Mouse (Mus musculus) MN1 (cell line): ENCODE measurements around the gene Smchd1.
"Not testable (repeated sequence)": the region's sequence is repeated elsewhere in the genome, so short reads cannot be mapped to it uniquely, and the experiment has no call there.

Source experiments
- DNase-seq: peaks from one replicate; pipeline ENCODE4 v3.0.0-alpha.2; 2016; ENCODE audit warnings: low spot score

Smchd1 gene

DNA sequence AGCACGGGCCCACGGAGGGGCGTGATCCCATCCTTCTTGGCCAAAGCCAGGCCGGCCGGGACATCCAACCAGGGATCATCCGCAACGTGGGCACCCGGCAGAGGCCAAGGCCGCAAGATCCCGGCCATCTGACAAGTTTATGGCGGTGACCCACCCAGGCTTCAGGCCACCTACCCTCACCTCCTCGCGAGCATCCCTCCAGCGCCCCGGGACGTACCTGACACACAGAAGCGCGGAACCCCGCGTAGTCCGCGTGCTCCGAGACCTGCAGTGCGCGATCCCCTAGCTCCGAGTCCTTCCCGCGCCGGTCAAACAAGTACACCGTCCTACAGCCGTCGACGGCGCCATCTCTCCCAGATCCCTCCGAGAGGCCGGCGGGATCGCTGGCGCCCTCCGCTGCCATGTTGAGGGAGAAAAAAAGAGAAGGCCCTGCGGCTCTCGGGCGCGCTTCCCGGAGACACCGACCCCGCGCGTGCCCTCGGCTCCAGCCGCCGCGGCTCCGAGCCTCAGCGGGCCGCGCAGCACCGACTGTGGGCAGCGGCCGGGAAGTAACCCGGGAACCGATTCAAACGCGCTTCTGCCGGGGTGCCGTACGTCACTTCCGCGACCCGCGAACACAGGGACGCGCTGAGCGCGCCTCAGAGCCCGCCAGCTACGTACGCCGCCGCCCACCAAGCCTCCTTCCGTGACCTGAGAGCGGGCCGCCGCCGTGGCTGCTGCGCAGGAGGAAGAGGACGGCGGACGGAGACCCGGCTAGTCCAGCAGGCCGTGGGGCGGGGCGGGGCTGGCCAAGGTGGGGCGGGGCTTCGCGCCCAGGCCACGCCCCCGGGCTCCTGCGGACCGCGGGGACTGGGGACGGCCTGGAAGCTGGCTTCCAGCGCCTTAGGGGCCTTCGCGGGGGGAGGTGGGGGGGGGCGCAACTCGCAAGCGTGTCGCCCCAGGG, at the start of gene Smchd1:
Gene Smchd1, minus strand, starts transcription at position 582 of the 943 bp plus-strand sequence.
- peak; percentile 94 for DNase-seq

DNA sequence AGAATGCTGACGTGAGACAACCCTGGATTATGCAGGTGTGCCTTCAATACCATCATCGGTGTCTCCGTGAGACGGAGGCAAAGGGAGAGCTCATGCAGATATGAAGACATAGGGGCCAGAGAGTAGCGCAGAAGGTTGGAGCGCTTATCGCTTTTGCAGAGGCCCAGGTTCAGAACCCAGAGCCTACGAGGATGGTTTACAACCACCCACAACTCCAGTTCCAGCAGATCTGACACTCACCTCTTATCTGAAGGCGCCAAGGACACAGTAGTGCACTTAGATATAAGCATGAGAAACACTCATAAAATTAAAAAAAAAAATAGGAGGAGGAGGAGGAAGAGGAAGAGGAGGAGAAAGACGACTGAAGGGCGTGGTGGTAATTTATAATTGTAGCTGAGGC, 35.2 kb upstream of the Smchd1 start:
- DNase-seq: no peak

DNA sequence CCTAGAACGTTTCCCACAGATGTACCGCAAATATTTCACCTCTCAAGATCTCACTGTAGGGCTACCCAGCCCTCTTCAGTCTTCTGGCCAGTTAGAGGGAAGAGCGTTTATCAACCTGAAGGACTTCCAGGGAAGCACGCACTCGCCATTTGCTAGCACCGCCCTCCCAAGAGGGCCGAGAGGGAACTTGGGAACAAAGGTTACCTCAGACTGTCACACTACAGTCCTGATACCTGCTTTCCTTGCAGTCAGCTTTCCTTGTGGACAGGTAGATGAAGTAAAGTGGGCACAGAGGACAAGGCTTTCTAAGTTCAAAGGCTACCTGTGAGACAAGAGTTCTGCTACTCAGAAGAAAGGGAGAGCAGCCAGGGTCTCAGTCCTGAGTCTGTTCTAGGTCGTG, 31.7 kb upstream of the Smchd1 start:
- no peak for DNase-seq

DNA sequence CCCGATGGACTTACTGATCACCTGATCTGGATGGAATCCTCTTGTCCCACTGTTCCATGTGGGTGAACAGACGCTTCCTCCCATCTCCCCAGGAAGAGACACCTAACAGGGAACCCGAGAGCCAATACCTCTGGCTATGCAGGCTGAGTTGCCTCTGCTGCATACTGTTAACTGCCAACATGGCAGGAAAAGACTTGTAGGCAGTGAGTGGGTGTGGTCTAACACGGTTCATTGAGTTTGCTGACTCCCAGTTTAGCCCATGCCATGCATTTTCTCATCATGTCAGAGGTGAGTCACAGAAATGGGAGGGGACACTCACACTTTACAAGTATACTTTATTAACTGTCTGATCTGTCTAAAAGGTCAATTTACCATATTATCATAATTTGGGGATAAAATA, 20.6 kb upstream of the Smchd1 start:
- DNase-seq: no peak

DNA sequence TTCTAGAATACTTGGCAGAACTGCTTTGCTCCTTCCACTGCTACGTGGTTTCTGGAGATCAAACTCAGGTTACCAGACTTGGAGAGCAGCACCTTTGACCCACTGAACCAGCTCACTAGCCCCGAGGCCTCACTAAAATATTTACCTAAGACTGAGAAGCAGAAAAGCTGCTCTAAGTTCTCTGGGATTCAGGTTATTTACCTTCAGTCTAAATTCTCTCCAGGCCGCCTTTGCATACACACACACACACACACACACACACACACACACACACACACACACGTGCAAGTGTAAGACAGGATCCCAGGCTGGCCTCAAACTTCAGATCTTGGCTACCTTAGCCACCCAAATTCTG, 16.2 kb upstream of the Smchd1 start:
- DNase-seq: no peak

DNA sequence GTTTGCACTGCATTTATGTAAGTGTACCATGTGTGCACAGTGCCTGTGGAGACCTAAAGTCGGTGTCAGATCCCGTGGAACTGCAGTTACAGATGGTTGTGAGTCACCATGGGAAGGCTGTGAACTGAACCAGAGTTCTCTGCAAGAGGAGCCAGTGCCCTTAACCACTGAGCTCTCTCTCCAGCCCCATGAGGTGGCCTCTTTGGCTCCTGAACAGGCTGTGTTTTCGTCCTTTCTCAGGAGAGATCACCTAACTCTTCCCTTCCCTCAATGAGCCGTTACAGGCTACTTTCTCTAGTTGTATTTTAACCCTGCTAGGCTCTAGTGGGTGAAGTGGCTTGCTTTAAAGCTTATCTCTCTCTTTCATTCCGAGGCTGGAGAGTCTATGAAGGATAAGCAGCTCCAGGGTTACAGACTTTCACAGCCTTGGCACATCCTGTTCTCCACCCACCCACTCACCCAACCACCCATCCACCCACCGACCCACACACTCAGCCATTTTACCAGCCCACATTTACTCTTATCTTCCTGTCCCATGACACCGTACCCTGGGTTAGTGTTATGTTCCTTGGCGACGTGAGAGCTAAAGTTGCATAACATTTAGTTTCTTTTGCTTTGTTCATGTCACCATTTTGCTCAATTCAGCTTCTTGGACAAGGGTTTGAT, 15.7 kb upstream of the Smchd1 start:
- no peak for DNase-seq

DNA sequence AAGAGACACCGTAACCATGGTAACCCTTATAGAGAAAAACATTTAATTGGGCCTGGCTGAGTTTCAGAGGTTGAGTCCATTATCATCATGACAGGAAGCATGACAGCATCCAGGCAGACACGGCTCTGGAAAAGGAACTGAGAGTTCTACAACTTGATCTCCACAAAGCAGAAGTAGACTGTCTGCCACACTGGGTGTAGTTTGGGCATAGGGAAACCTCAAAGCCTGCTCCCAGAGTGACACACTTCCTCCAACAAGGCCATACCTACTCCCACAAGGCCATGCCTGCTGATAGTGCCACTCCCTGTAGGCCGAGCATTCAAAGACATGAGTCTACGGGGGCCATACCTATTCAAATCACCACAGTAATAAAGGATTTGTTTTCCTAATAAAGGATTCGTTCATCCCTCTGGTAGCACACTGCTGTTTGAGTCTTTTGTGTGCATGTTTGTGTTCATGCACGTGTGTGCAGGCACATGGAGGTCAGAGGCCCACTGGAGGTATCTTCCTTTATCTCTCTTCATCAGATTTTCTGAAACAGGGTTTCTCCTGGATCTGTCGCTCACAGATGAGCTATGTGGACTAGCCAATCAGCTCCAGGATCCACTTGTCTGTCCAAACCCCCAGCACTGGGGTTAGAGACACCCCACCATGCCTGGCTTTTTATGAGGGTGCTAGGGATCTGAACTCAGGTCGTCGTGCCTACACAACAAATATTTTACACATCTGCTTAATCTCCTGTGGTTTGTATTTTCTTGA, 14.7 kb upstream of the Smchd1 start:
- DNase-seq: no peak

DNA sequence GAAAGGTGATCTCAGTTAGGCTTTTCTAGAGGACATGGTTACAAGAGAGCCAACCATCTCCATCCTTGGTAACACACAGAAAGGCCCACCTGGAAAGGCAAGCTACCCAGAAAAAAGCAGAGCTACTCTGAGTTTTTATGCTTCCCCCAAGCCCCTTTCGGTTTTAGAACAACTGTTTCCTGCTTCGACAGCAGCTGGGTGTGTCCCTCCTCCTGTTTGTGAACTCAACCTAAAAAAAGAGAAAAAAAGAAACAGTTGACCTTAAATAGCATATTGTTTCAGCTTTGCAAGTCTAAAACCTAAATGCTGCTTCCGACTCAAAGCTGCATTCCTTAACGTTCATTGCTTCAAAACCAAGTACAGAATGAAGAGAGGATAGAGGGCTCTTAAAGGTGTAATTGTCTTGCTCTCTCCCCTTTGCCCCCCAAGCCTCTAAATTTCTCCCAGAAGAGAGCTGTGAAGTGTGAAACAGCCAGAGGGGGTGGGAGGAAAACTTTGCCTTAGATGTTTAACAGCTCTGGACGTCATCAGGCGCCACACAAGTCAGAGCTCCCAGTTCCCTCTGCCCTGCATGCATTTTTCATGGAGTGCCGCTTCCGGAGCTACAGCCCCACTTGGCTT, 11.2 kb upstream of the Smchd1 start:
- no peak for DNase-seq

DNA sequence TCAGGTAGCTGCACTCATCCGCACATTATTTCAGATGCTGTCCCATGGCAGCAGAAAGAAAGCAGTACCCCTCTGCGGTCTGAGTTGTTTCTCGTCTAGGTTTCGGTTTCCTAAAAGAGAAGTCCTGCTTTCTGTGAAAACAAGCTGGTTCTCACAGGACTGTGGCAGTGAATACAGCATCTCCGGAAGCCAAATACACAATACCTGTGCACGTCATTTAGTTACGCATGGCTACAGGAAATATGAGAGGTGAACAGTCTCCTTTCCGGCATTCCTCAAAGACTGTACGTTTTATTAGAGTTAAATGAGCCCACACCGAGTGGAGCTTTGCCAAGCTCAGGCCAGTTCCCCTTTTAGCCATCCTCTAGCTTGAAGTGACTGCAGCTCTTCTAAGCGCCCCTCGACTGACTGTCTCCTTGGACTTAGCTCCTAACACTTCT, 10.7 kb upstream of the Smchd1 start:
- DNase-seq: no peak

DNA sequence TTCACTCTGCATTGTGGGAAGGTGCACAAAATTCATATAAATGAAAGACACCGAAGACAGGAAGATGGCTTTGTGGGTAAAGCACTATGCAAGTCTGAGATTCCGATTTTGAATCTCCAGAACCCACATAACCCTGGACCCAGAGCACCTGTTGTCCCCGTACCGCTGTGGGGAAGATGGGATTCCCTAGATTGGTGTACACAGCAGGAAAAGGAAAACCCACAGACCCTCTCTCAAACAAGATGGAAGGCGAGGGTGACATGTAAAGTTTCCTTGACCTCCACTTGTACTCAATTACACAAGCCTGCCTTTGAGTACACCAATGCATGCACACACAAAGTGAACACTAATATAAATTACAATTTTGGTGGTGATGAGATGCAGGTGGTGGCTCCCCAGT, 9.6 kb upstream of the Smchd1 start:
- DNase-seq: no peak

DNA sequence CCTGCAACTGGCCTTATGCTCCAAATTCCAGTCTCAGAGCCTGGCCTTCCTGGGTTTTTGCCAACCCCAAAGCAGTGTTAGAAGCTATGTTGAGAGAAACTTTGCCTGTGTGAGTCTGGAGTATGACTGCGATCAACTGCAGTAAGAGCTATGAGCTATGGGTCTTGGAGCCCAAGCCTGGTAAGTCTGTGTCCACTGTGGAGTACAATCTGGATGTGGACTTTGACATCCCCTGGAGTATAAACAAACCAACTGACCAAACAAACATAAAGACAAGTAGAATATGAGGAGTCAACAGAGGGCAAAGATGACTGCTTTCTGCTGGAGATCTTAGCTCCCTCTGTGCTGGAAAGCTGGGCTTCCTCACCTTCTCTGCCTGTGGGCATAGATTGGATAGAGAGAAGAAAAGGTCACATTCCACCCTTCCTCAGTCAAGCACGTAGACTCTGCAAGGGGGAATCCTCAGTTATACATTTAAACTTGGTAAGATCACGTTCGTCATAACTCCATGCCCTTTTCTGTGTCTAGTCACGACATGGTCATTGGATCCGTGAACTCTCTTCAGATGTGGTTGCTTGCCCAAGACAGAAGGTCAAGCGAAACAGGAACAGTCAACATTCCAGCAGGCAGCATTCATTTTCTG, 8.4 kb upstream of the Smchd1 start:
- no peak for DNase-seq

DNA sequence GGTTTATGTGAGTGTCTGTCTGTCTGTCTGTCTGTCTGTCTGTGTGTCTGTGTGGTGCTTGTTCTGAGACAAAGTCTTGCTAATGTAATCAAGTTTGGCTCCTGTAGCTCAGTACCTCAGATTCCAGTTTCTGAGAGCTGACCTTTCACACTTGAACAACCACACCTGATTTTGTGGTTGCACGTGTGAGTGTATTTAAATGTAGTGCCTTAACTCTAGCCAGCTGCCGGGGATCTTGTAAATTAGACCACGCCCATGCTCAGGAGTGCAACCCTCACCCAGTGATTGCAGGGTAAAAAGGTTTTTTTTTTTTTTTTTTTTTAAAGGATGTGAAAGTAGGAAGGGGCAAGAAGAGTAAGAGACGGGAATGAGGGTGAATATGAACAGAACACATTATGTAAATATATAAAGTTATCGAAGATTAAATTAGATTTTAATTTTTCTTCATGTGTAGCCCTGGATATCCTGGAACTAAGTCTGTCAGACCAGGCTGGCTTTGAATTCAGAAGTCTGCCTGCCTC, 4.3 kb upstream of the Smchd1 start:
- no peak for DNase-seq

DNA sequence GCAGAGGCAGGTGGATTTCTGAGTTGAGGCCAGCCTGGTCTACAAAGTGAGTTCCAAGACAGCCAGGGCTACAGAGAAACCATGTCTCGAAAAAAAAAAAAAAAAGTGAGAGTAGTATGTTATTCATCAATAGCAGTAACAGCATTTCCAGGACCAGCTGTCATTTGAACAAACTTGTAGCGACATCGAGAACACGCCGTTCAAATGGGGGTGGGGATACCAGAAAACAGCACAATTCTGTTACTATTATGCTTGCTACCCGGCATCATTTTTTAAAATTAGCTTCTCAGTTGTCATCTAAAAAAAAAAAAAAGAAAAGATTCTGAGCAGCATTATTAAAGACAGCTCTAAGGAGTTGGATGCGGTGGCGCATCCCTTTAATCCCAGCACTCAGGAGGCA, 2.3 kb upstream of the Smchd1 start:
- no peak for DNase-seq

DNA sequence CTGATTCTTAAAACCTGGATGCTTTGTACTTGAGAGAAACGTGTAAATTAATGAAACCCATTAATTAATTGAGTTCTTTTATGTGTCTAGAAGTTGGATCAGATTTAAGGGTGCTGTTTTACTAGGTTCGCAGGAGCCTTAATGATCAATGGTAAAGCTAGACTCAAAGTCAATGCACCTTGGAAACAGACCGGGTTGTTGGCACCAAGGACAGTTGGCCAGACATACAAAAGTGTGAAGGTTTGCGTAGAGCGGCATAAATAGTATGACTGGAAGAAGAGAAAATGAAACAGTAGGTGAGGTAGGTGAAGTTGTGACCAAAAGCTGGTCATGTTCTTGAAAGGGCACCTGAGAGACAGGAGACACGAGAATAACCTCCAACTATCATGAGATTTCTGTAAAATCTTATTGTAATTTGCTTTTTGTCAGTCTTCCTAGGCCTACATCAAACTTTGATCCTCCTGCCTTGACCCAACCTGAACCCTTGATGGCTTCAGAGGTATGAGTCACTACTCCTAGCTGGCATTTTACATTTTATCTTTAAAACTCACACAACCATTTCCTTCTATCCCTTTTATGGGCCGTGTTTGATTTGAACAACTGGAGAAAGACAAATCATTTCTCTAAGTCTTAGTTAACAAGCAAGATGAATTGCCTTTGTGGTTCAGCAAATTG, 1.3 kb upstream of the Smchd1 start:
- DNase-seq: no peak

DNA sequence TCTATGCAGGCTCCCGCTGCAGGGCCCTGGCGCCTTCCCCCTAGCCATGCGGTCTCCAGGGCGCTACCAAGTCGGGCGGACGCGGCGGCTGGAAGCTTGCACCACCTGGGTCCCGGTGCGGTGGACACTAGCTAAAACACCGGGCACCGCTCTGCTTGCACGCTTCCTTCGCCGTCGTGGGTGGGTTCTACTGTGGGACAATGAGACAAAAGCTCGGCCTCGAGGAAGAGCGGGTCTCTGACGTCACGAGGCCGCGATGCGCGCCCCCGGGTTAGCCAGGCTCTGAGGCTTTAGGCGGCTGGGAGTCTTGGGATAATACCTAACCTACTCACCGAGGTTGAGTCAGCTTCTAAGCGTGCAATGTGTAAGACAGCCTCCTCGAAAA, 554 bp upstream of the Smchd1 start:
- DNase-seq: peak; percentile 82

DNA sequence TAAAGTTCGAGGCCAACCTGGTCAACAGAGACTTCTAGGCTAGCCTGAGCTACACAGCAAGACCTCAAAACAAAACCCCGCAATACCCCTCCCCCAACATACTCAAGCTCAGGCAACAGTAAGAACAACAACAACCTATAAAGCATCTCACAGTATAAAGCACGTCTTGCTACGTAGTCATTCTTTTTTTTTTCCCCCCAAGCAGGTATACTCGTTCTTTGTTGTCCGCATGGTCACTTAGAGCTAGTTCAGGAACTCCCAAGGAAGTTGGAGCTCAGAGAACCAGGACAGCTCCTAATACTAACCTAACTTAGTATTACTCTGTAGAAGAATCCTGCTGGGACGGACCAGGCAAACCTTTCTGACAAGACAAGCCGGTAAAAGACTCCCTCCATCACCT, 1.0 kb downstream of the Smchd1 start:
- DNase-seq: no peak

DNA sequence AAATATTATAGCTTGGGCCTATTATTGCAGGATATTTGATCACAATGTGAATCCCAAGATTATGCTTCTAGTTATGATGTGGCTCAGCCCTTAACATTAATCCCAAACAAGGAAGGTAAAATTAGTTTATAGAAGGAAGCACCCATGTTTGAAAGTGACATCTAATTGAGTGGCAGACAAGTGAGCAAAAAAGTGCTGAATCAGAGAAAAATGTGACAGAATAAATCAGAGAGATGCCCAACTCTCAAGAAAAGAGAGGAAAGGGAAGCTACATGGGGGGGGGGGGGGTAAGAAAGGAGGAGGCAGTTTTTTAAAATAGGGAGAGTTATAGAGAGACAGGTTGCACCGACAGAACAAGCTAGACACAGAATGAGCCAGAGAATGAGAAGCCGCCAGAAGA, 3.9 kb downstream of the Smchd1 start:
- DNase-seq: no peak

DNA sequence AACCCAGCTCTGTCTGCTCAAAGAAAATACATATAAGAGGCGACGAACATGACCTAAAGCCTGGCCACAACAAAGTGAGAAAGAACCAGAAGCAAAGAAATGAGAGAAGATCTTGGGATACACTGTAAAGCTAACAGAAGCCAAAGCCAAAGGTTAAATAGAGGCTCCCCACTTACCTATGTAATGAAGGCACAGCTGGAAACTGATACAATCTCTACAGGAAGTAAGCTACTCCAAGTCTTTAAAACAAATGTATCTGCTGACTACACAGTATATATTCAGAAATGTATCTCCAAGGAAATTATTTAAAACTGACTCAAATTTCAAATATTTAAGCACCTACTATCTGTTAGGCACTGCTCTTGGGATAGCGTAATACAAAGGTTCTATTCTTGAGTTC, 14.8 kb downstream of the Smchd1 start:
- no peak for DNase-seq

DNA sequence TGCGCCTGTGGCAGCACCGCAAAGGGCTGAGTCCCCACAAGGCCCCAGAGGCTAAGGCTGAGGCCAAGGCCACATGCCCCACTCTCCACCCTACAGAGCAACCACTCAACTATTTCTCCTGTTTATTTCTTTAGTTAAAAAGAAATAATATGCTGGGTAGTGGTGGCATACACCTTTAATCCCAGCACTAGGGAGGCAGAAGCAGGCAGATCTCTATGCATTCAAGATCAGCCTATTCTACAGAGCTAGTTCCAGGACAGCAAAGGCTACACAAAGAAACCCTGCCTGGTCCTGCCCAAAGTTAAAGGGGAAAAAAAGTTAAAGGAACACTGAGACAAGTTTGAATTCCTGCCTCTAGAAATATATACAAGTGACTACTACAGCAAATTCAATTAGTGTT, 15.3 kb downstream of the Smchd1 start, which contains the start of gene Gm4707:
Gene Gm4707, minus strand, starts transcription at position 101 of the 400 bp plus-strand sequence.
- no peak for DNase-seq

DNA sequence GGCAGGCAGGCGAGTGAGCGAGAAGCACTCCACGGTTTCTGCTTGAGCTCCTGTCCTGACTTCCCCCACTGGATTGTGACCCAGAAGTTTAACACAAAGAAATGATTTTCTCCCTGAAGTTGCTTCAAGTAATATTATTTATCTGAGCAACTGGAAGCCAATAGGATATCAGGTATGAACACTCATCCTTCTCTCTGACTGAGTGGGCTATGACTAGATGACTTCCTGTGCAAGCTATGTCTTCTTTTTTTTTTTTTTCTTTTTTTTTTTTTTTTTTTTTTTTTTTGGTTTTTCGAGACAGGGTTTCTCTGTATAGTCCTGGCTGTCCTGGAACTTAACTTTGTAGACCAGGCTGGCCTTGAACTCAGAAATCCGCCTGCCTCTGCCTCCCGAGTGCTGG, 17.8 kb downstream of the Smchd1 start:
- DNase-seq: not testable (repeated sequence)

DNA sequence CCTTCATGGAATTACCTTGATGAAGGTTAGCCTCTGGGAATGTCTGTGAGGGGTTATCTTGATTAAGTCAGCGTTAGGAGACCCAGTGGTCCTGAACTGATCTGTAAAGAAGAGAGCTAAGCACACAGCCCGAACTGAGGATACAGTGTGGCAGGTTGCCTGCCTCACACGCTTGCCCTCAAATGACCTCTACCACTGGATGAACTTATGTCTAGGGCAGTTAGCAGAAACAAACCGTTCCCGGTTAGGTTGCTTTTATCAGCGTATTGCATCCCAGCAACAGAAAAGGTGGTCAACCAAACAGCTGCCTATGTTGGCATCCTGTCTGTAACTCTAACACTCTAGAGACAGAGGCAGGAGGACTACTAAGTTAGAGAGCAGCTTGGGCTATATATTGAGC, 30.0 kb downstream of the Smchd1 start:
- DNase-seq: no peak
